Mouse (Mus musculus) lung, embryonic 14.5 days (tissue): ENCODE data around the gene Grid1. TPM values are rescaled to one million over a fixed set of nuclear protein-coding genes. Genes with fewer than 3 reads are reported as not detected.
A peak's percentile ranks its signal among the peaks of the same experiment; 100 is the strongest.

Source experiments
- ATAC-seq: fragments of 200-750 bp; cut with Nextera tagmentation; 2 replicates; pipeline ENCODE4 v1.8.0; 2017; ENCODE audit warnings: mild to moderate bottlenecking, moderate TSS enrichment, moderate library complexity; ENCODE audit not compliant: insufficient read depth
- DNase-seq: peaks from one replicate; pipeline ENCODE4 v3.0.0-alpha.2; 2015
- H3K27ac ChIP-seq: fragments of 300-500 bp; sonication (generic); 2 replicates; pipeline ENCODE4 v1.5.1; 2014; ENCODE audit warnings: low read depth, mild to moderate bottlenecking, moderate library complexity
- H3K27me3 ChIP-seq: fragments of 300-500 bp; sonication (generic); 2 replicates; pipeline ENCODE4 v1.6.1; 2014; ENCODE audit warnings: low read length, control low read depth; ENCODE audit not compliant: insufficient read depth
- H3K36me3 ChIP-seq: fragments of 300-500 bp; sonication (generic); 2 replicates; pipeline ENCODE4 v1.6.1; 2014; ENCODE audit warnings: control low read depth; ENCODE audit not compliant: insufficient read depth
- H3K4me1 ChIP-seq: fragments of 300-500 bp; sonication (generic); 2 replicates; pipeline ENCODE4 v1.6.1; 2014; ENCODE audit warnings: antibody characterized with exemption, control low read depth; ENCODE audit not compliant: insufficient read depth
- H3K4me2 ChIP-seq: fragments of 300-500 bp; sonication (generic); 2 replicates; pipeline ENCODE4 v1.6.1; 2014; ENCODE audit warnings: mild to moderate bottlenecking
- H3K4me3 ChIP-seq: fragments of 300-500 bp; sonication (generic); 2 replicates; pipeline ENCODE4 v1.5.1; 2014; ENCODE audit warnings: low read depth, low read length
- H3K9ac ChIP-seq: fragments of 300-500 bp; sonication (generic); 2 replicates; pipeline ENCODE4 v1.6.1; 2014
- H3K9me3 ChIP-seq: fragments of 300-500 bp; sonication (generic); 2 replicates; pipeline ENCODE4 v1.6.1; 2016; ENCODE audit warnings: low read depth, low read length, control low read depth
- CTCF ChIP-seq: IDR thresholded peaks from 2 replicates; pipeline ENCODE4 v1.5.1; 2016; ENCODE audit warnings: antibody characterized with exemption, low read depth
- WGBS: fragments of 180-500 bp; shearing (Covaris S2); extraction: QIAGEN DNeasy Blood & Tissue Kit; methylation state at CpG from one replicate; pipeline ENCODE4 v1.1.7; 2014; 5-methylcytosine and 5-hydroxymethylcytosine counted together
- polyA plus RNA-seq: library from polyadenylated mRNA; unstranded; fragments of >200 nt; fragmentation: Nextera tagmentation; extraction: Ambion mirVana; gene quantifications from 2 replicates; pipeline ENCODE4 v1.2.1, GENCODE M21; 2014

The Grid1 gene
- polyA plus RNA-seq, 1 experiment from 2014 or later = 0.13 TPM

- Histone ChIP-seq H3K27me3 (no peaks in the 10 kb centered on the region), H3K9ac (no peak overlapping the region), H3K4me3 (no peak overlapping the region), H3K9me3 (no peaks in the 10 kb centered on the region), H3K36me3 (no peaks in the 10 kb centered on the region), H3K4me2 (no peak overlapping the region), H3K4me1 (no peaks in the 10 kb centered on the region), H3K27ac (no peak overlapping the region)
- WGBS = 19% methylated on average over 9 of the region's 9 CpGs
- no peak for DNase-seq
- ATAC-seq = peak; percentile 18; the same call in 1 of the 2 replicates
- TF ChIP-seq CTCF = no peak
Measured at GRCm38 (mm10) chr14:35095506-35096059, 275.7 kb downstream of the Grid1 start.

- Histone ChIP-seq H3K9ac (no peak overlapping the region), H3K27ac (no peak overlapping the region), H3K9me3 (no peaks in the 10 kb centered on the region), H3K4me3 (no peak overlapping the region), H3K4me1 (no peaks in the 10 kb centered on the region), H3K4me2 (no peak overlapping the region), H3K27me3 (no peaks in the 10 kb centered on the region), H3K36me3 (no peaks in the 10 kb centered on the region)
- WGBS = 20% methylated on average over 4 of the region's 4 CpGs
- TF ChIP-seq CTCF = no peak
- DNase-seq = peak; percentile 85
- ATAC-seq = peak; percentile 87
Measured at GRCm38 (mm10) chr14:35096085-35096484, 276.2 kb downstream of the Grid1 start.

GRCm38 (mm10) chr14:35097166-35097565, 277.3 kb downstream of the Grid1 start:
- Histone ChIP-seq H3K4me2 (no peak overlapping the region), H3K9me3 (no peaks in the 10 kb centered on the region), H3K36me3 (no peaks in the 10 kb centered on the region), H3K4me1 (no peaks in the 10 kb centered on the region), H3K27me3 (no peaks in the 10 kb centered on the region), H3K4me3 (no peak overlapping the region), H3K9ac (no peak overlapping the region), H3K27ac (no peak overlapping the region)
- DNase-seq = no peak
- no peak for TF ChIP-seq CTCF
- ATAC-seq = no peak
- 82% methylated on average over 5 of the region's 5 CpGs for WGBS

GRCm38 (mm10) chr14:35103639-35104210, 283.8 kb downstream of the Grid1 start:
- Histone ChIP-seq H3K9me3 (no peaks in the 10 kb centered on the region), H3K4me1 (no peaks in the 10 kb centered on the region), H3K4me3 (no peak overlapping the region), H3K27ac (no peak overlapping the region), H3K4me2 (no peak overlapping the region), H3K36me3 (no peaks in the 10 kb centered on the region), H3K27me3 (no peaks in the 10 kb centered on the region), H3K9ac (no peak overlapping the region)
- 78% methylated on average over 5 of the region's 5 CpGs for whole genome bisulfite sequencing
- TF ChIP-seq CTCF = no peak
- no peak for DNase-seq
- no peak for ATAC-seq

- no peak for DNase-seq
- ATAC-seq = no peak
- 70% methylated on average over 3 of the region's 3 CpGs for WGBS
- H3K27ac ChIP-seq = no peak overlapping the region
- H3K9me3 ChIP-seq = no peaks in the 10 kb centered on the region
- H3K27me3 ChIP-seq = no peaks in the 10 kb centered on the region
- H3K4me3 ChIP-seq = no peak overlapping the region
- no peak overlapping the region for H3K9ac ChIP-seq
- H3K36me3 ChIP-seq = no peaks in the 10 kb centered on the region
- H3K4me2 ChIP-seq = no peak overlapping the region
- no peaks in the 10 kb centered on the region for H3K4me1 ChIP-seq
- no peak for TF ChIP-seq CTCF
Measured at GRCm38 (mm10) chr14:35107596-35107995, 287.7 kb downstream of the Grid1 start.

- Histone ChIP-seq H3K4me3 (no peak overlapping the region), H3K27me3 (no peaks in the 10 kb centered on the region), H3K4me2 (no peak overlapping the region), H3K9me3 (no peaks in the 10 kb centered on the region), H3K36me3 (no peaks in the 10 kb centered on the region), H3K4me1 (no peaks in the 10 kb centered on the region), H3K27ac (no peak overlapping the region), H3K9ac (no peak overlapping the region)
- no peak for ATAC-seq
- peak; percentile 57 for TF ChIP-seq CTCF
- 71% methylated on average over 1 of the region's 1 CpGs for WGBS
- peak; percentile 43 for DNase-seq
Measured at GRCm38 (mm10) chr14:35110928-35111327, 291.0 kb downstream of the Grid1 start.

GRCm38 (mm10) chr14:35112327-35113275, 292.7 kb downstream of the Grid1 start:
- H3K4me3 ChIP-seq = no peak overlapping the region
- no peak overlapping the region for H3K27ac ChIP-seq
- H3K4me1 ChIP-seq = no peaks in the 10 kb centered on the region
- H3K9ac ChIP-seq = no peak overlapping the region
- WGBS = 53% methylated on average over 11 of the region's 11 CpGs
- TF ChIP-seq CTCF = no peak
- DNase-seq = peak; percentile 80
- H3K4me2 ChIP-seq = no peak overlapping the region
- H3K27me3 ChIP-seq = no peaks in the 10 kb centered on the region
- H3K9me3 ChIP-seq = no peaks in the 10 kb centered on the region
- ATAC-seq = peak; percentile 88
- no peaks in the 10 kb centered on the region for H3K36me3 ChIP-seq
